Mouse (Mus musculus) lung, adult 2 months (tissue): ENCODE measurements around the gene Lipo4.

Experiments used
- CTCF ChIP-seq: fragments of 200-500 bp; IDR thresholded peaks from 2 replicates; pipeline ENCODE4 v1.5.1; 2011; ENCODE audit warnings: mild to moderate bottlenecking, low read length, control low read depth; ENCODE audit not compliant: insufficient read depth
- POLR2A ChIP-seq: fragments of 200-500 bp; IDR thresholded peaks from 2 replicates; pipeline ENCODE4 v1.6.1; 2011; ENCODE audit warnings: low read depth, mild to moderate bottlenecking, control low read depth, low read length, borderline replicate concordance; ENCODE audit errors: extremely low read depth

GRCm38 (mm10) chr19:33517680-33518079, at the start of gene Lipo4:
- no peak for TF ChIP-seq CTCF
- TF ChIP-seq POLR2A = no peak
